Mouse (Mus musculus) activated CD4-positive, CD25-positive, alpha-beta regulatory T cell, adult 9 weeks (primary cell): Measurements from ENCODE around the gene Cma1. TPM values are rescaled to one million over a fixed set of nuclear protein-coding genes. Genes with fewer than 3 reads are reported as not detected.

Experiments used
- polyA plus RNA-seq: library from polyadenylated mRNA; unstranded; fragments of 100-300 nt; shearing (Covaris generic); gene quantifications from one replicate; pipeline ENCODE4 v1.2.1, GENCODE M21; 2017

The Cma1 gene
- polyA plus RNA-seq, result not detected

DNA sequence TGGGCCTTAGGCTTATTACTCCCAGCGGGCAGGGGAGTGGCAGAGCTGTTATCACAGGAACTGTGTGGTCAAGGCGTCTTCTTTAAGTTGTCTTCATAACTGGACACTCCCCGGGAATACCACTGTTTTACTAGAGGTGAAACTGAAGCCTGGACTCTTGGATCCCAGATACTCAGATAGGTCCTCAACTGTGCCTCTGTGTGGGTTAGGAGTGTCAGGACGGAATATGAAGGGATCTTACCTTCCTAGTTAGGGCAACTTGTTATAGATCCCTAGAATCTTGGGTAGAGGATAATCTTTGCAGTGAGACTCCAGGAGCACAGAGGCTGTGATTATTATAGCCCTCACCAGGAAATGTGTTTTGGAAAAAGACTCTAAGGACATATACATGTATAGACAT, at the start of gene Cma1:
TSS of gene Cma1 (minus strand) at position 101 of the 400 bp plus-strand sequence.

DNA sequence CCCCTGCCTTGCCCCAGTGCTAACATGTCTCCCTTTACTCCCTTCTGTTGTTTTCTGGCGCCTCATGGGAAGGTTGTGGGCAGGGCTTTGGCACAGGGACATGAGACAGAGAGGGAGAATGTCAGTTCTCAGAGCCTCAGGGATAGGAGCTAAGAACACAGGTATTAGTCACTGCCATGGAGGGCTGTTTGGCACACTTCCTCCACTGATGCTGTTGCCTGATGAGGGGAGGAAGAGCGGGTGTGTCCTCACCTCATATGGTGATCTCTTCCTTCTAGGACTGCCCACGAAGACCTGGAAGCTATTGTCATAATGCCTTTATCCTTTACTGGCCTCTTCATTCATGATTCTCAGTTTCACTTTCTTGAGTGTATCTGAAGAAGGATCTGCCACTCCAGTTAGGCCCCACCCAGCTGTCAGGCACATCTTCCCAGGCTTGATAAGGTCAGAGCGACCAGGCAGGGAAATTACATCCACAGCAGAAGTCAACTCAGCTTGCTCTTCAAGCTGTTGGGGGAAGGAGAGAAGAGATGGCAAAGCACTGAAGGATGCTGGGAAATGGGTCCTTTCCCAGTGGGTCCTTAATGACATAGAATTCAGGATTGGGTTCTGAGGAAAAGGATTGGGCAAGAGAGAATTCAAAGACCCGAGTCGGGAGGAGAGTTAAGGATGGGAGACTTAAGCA, 6.0 kb upstream of the Cma1 start, which contains the start of gene Cma2:
TSS of gene Cma2 (plus strand) at position 635 of the 685 bp plus-strand sequence.

GRCm38 (mm10) chr14:55899701-55900413, 44.6 kb downstream of the Cma1 start, which contains the start of gene Sdr39u1:
Gene Sdr39u1 (minus strand): TSS chr14:55900293.

Other genes with a start within 250 kb of the Cma1 start
- gene Tgm1, start 230.7 kb downstream of the Cma1 start, polyA plus RNA-seq, result 0.39 TPM
- gene Rabggta, start 222.4 kb downstream of the Cma1 start, polyA plus RNA-seq, result 71.3 TPM
- gene Dhrs1, start 199.0 kb downstream of the Cma1 start, polyA plus RNA-seq, result 56.9 TPM
- 15.6 TPM for gene Nop9, start 199.0 kb downstream of the Cma1 start, polyA plus RNA-seq
- gene Cideb, start 186.2 kb downstream of the Cma1 start, polyA plus RNA-seq, result not detected
- not detected for gene Ltb4r2, start 183.2 kb downstream of the Cma1 start, polyA plus RNA-seq
- 3.1 TPM for gene Ltb4r1, start 178.7 kb downstream of the Cma1 start, polyA plus RNA-seq
- gene Adcy4, start 160.6 kb downstream of the Cma1 start, polyA plus RNA-seq, result 0.11 TPM
- 81.9 TPM for gene Ripk3, start 155.8 kb downstream of the Cma1 start, polyA plus RNA-seq
- gene Nfatc4, start 121.5 kb downstream of the Cma1 start, polyA plus RNA-seq, result not detected
- 1.5 TPM for gene Nynrin, start 90.7 kb downstream of the Cma1 start, polyA plus RNA-seq
- gene Cbln3, start 60.3 kb downstream of the Cma1 start, polyA plus RNA-seq, result not detected
- 115 TPM for gene Khnyn, start 59.7 kb downstream of the Cma1 start, polyA plus RNA-seq
- 75.8 TPM for gene Sdr39u1, start 44.4 kb downstream of the Cma1 start, polyA plus RNA-seq
- gene Cma2, start 6.3 kb upstream of the Cma1 start, polyA plus RNA-seq, result not detected
- not detected for gene Mcpt1, start 73.3 kb upstream of the Cma1 start, polyA plus RNA-seq
- gene Mcpt9, start 85.8 kb upstream of the Cma1 start, polyA plus RNA-seq, result not detected
- gene Mcpt2, start 97.4 kb upstream of the Cma1 start, polyA plus RNA-seq, result not detected
- gene Mcpt4, start 117.6 kb upstream of the Cma1 start, polyA plus RNA-seq, result not detected
- not detected for gene Mcpt8, start 140.6 kb upstream of the Cma1 start, polyA plus RNA-seq
- not detected for gene Ctsg, start 157.9 kb upstream of the Cma1 start, polyA plus RNA-seq
- not detected for gene Gzme, start 175.9 kb upstream of the Cma1 start, polyA plus RNA-seq
- not detected for gene Gzmd, start 187.9 kb upstream of the Cma1 start, polyA plus RNA-seq
- gene Gzmg, start 214.9 kb upstream of the Cma1 start, polyA plus RNA-seq, result not detected
- gene Gzmn, start 229.9 kb upstream of the Cma1 start, polyA plus RNA-seq, result not detected